Mouse (Mus musculus) kidney, embryonic 14.5 days (tissue): ENCODE measurements around the gene Cdkn2a. TPM values are rescaled to one million over a fixed set of nuclear protein-coding genes. Genes with fewer than 3 reads are reported as not detected.

Experiments
- ATAC-seq: fragments of 200-750 bp; cut with Nextera tagmentation; 2 replicates; pipeline ENCODE4 v1.8.0; 2017; ENCODE audit warnings: moderate number of reproducible peaks, mild to moderate bottlenecking, moderate TSS enrichment, moderate library complexity; ENCODE audit not compliant: low FRiP score, low TSS enrichment
- H3K27ac ChIP-seq: fragments of 300-500 bp; sonication (generic); 2 replicates; pipeline ENCODE4 v1.5.1; 2014; ENCODE audit warnings: low read depth, mild to moderate bottlenecking, low read length, moderate library complexity, mixed read lengths
- H3K27me3 ChIP-seq: fragments of 300-500 bp; sonication (generic); 2 replicates; pipeline ENCODE4 v1.6.1; 2014; ENCODE audit warnings: mild to moderate bottlenecking, low read length; ENCODE audit not compliant: control insufficient read depth, insufficient read depth
- H3K36me3 ChIP-seq: fragments of 300-500 bp; sonication (generic); 2 replicates; pipeline ENCODE4 v1.6.1; 2014; ENCODE audit warnings: low read length, mixed read lengths; ENCODE audit not compliant: control insufficient read depth, insufficient read depth
- H3K4me1 ChIP-seq: fragments of 300-500 bp; sonication (generic); 2 replicates; pipeline ENCODE4 v1.6.1; 2014; ENCODE audit warnings: low read length, mixed read lengths; ENCODE audit not compliant: control insufficient read depth, insufficient read depth
- H3K4me2 ChIP-seq: fragments of 300-500 bp; sonication (generic); replicated peaks from 2 replicates; pipeline ENCODE4 v1.6.1; 2014; ENCODE audit warnings: low read depth, mild to moderate bottlenecking, low read length
- H3K4me3 ChIP-seq: fragments of 300-500 bp; sonication (generic); 2 replicates; pipeline ENCODE4 v1.5.1; 2014; ENCODE audit warnings: mild to moderate bottlenecking, low read length
- H3K9ac ChIP-seq: fragments of 300-500 bp; sonication (generic); 2 replicates; pipeline ENCODE4 v1.6.1; 2014; ENCODE audit warnings: low read depth, mild to moderate bottlenecking, low read length, moderate library complexity
- H3K9me3 ChIP-seq: fragments of 300-500 bp; sonication (generic); 2 replicates; pipeline ENCODE4 v1.6.1; 2016; ENCODE audit warnings: low read length; ENCODE audit not compliant: control insufficient read depth
- WGBS: fragments of 180-500 bp; shearing (Covaris S2); extraction: QIAGEN DNeasy Blood & Tissue Kit; methylation state at CpG from one replicate; pipeline ENCODE4 v1.1.7; 2014; 5-methylcytosine and 5-hydroxymethylcytosine counted together
- polyA plus RNA-seq: library from polyadenylated mRNA; unstranded; fragments of >200 nt; fragmentation: Nextera tagmentation; extraction: Ambion mirVana; gene quantifications from 2 replicates; pipeline ENCODE4 v1.2.1, GENCODE M21; 2014

Gene Cdkn2a
- polyA plus RNA-seq, 1 experiment from 2014 or later, result not detected

DNA sequence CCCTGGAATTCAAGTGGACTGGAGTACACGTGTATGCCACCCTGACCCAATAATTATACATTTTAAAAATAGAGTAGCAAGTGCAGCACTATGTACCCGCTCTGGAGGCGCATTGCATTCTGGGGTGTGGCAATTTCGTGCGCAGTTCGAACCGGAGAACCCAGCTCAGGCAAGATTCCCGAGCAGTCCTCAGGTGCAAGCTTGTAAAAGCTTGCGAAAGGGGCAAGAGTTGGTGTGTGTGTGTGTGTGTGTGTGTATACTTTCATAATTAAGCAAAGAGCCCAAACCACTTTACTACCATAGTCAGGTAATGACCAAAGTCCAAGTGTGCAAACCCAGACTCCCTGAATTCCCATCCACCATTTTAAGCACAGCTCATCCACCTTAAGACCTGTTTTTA is 20.9 kb downstream of the Cdkn2a start:
- WGBS, result under 1% methylated on average over 9 of the region's 9 CpGs
- H3K4me1 ChIP-seq, result no peaks in the 10 kb centered on the region
- H3K36me3 ChIP-seq, result no peaks in the 10 kb centered on the region
- H3K4me3 ChIP-seq, result no peak overlapping the region
- H3K27ac ChIP-seq, result no peak overlapping the region
- H3K27me3 ChIP-seq, result peaks cover 88% of the 10 kb centered on the region
- peak; percentile 28; the same call in 1 of the 2 replicates for ATAC-seq
- no peak overlapping the region for H3K4me2 ChIP-seq
- H3K9ac ChIP-seq, result no peak overlapping the region
- no peaks in the 10 kb centered on the region for H3K9me3 ChIP-seq

DNA sequence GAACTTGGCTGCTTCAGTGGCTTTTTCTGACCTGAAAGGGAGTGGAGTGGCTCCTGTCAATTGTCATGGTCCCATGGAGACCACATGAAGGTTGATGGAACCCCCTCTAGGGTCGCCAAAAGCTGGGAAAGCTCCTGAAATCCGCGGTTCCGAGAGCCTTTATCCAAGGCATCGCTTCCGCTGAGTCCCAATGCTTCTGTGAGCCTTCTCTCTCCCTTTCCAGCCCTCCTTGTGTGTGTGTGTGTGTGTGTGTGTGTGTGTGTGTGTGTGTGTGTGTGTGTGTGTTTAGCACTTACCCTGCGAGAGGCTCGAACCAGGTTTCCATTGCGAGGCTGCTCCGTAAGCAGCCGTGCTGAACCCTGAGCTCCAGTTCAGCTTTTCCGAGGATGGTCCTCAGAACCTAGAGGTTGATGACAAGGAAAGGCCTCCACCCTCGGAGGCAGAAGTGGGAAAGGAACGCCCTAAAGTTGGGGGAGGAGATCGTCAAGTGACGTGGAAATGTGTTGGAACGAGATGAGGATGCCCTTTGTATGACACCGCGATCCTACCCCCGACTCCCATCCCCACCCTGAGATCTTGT is 21.4 kb downstream of the Cdkn2a start:
- H3K4me2 ChIP-seq, result no peak overlapping the region
- no peak overlapping the region for H3K27ac ChIP-seq
- 1% methylated on average over 20 of the region's 20 CpGs for WGBS
- no peak overlapping the region for H3K4me3 ChIP-seq
- no peaks in the 10 kb centered on the region for H3K4me1 ChIP-seq
- H3K9me3 ChIP-seq, result no peaks in the 10 kb centered on the region
- peaks cover 85% of the 10 kb centered on the region for H3K27me3 ChIP-seq
- H3K9ac ChIP-seq, result no peak overlapping the region
- no peaks in the 10 kb centered on the region for H3K36me3 ChIP-seq
- peak; percentile 41; the same call in 1 of the 2 replicates for ATAC-seq

DNA sequence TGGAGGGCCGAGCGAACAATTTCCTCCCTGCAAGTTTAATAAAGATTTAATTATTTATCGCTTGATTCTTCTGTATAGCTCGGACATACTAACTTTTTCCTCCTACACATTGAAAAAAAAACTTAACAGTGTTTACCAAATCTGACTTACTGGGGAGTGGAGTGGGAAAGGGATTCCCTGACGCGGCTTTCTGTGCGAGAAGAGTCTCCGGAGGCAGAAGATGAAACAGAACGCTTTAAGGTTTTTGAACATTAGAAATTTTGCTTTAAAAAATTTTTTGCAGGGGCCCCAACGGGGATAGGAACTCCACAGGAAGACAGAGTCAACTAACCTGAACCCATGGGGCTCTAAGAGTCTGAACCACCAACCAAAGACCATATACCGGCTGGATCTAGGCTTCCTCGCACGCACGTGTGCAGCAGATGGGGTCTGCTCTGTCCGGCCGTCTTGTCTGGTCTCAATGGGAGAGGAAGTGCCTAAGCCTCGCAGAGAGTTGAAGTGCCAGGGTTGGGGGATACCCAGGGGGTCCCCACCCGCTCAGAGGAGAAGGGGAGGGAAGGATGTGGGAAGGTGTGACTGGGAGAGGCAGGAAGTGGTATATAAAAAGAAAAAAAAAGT is 22.2 kb downstream of the Cdkn2a start:
- no peak overlapping the region for H3K27ac ChIP-seq
- H3K9ac ChIP-seq, result no peak overlapping the region
- 3% methylated on average over 18 of the region's 18 CpGs for WGBS
- H3K4me1 ChIP-seq, result no peaks in the 10 kb centered on the region
- H3K36me3 ChIP-seq, result no peaks in the 10 kb centered on the region
- no peak overlapping the region for H3K4me3 ChIP-seq
- no peak overlapping the region for H3K4me2 ChIP-seq
- no peaks in the 10 kb centered on the region for H3K9me3 ChIP-seq
- 0 out of 2 replicates have a peak, but pooled peaks have one; percentile 47 for ATAC-seq
- peaks cover 80% of the 10 kb centered on the region for H3K27me3 ChIP-seq

DNA sequence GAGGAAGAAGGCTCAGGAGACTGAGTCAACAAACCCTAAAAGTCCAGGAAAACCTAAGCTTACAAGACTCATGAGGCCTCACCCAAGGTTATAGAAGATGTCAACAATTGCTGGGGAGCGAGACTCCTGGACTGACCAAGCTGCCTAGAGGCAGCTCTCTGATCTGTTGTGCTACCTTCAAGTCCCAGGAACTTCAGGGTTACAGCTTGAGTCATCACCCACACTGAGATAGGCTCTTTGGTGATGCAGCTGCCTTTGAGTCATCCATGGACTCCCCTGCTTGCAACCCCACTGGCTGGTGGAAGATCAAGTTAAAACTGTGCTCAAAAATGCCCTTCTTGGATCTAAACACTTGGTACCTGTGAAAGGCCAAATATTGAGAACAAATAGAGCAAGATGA is 36.7 kb downstream of the Cdkn2a start:
- Histone ChIP-seq H3K36me3 (no peaks in the 10 kb centered on the region), H3K27me3 (no peaks in the 10 kb centered on the region), H3K4me2 (no peak overlapping the region), H3K4me1 (no peaks in the 10 kb centered on the region), H3K4me3 (no peak overlapping the region), H3K27ac (no peak overlapping the region), H3K9me3 (no peaks in the 10 kb centered on the region), H3K9ac (no peak overlapping the region)
- no peak for ATAC-seq
- WGBS, result 73% methylated on average over 1 of the region's 1 CpGs

DNA sequence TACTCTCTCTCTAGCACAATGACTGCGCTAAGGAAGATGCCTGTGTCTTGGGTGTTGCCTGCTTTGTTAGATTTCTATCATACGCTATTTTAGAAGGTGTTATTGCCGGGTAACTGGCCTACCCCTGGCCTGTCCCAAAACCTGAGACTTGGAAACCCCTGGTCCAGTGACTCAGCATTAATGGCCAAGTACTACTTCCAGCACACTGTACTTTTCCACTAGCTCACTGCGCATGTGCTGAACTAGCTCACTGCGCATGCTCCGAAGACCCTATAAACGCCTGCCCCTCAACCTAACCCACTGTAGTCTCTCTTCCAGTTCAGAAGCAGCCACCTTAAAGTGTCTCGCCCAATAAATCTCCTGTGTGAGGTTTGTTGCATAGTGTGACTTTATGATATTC is 60.0 kb downstream of the Cdkn2a start:
- Histone ChIP-seq H3K27ac (no peak overlapping the region), H3K4me3 (no peak overlapping the region), H3K27me3 (no peaks in the 10 kb centered on the region), H3K4me1 (no peaks in the 10 kb centered on the region), H3K4me2 (no peak overlapping the region), H3K9ac (no peak overlapping the region), H3K9me3 (no peaks in the 10 kb centered on the region), H3K36me3 (no peaks in the 10 kb centered on the region)
- ATAC-seq, result no peak
- 92% methylated on average over 8 of the region's 8 CpGs for WGBS

Other genes starting within 250 kb of the Cdkn2a start
- 63.9 and 91.2 TPM in 2 replicates for gene Mtap, start 157.5 kb downstream of the Cdkn2a start, polyA plus RNA-seq
- gene Cdkn2b, start 16.4 kb upstream of the Cdkn2a start, polyA plus RNA-seq, result 0.55 and 1.2 TPM in 2 replicates